Mouse (Mus musculus) neural tube, embryonic 13.5 days (tissue): ENCODE data around the gene Plpp2. TPM values are rescaled to one million over a fixed set of nuclear protein-coding genes. Genes with fewer than 3 reads are reported as not detected.

Experiments used
- ATAC-seq: fragments of 200-750 bp; cut with Nextera tagmentation; 2 replicates; pipeline ENCODE4 v1.8.0; 2017; ENCODE audit warnings: low read depth, mild to moderate bottlenecking, moderate TSS enrichment, moderate library complexity
- H3K27ac ChIP-seq: fragments of 300-500 bp; sonication (generic); replicated peaks from 2 replicates; pipeline ENCODE4 v1.5.1; 2015; ENCODE audit warnings: moderate library complexity, mild to moderate bottlenecking, inconsistent platforms
- H3K27me3 ChIP-seq: fragments of 300-500 bp; sonication (generic); 2 replicates; pipeline ENCODE4 v1.6.1; 2015; ENCODE audit warnings: mild to moderate bottlenecking, inconsistent platforms
- H3K36me3 ChIP-seq: fragments of 300-500 bp; sonication (generic); 2 replicates; pipeline ENCODE4 v1.6.1; 2015; ENCODE audit warnings: mild to moderate bottlenecking, inconsistent platforms
- H3K4me1 ChIP-seq: fragments of 300-500 bp; sonication (generic); replicated peaks from 2 replicates; pipeline ENCODE4 v1.6.1; 2015; ENCODE audit warnings: inconsistent platforms
- H3K4me2 ChIP-seq: fragments of 300-500 bp; sonication (generic); 2 replicates; pipeline ENCODE4 v1.6.1; 2015; ENCODE audit warnings: inconsistent platforms, mild to moderate bottlenecking, moderate library complexity
- H3K4me3 ChIP-seq: fragments of 300-500 bp; sonication (generic); 2 replicates; pipeline ENCODE4 v1.5.1; 2015; ENCODE audit warnings: mild to moderate bottlenecking, inconsistent platforms
- H3K9ac ChIP-seq: fragments of 300-500 bp; sonication (generic); 2 replicates; pipeline ENCODE4 v1.6.1; 2015; ENCODE audit warnings: moderate library complexity, mild to moderate bottlenecking, inconsistent platforms
- H3K9me3 ChIP-seq: fragments of 300-500 bp; sonication (generic); 2 replicates; pipeline ENCODE4 v1.6.1; 2016; ENCODE audit warnings: inconsistent platforms
- WGBS: fragments of 180-500 bp; shearing (Covaris S2); methylation state at CpG from one replicate; pipeline ENCODE4 v1.1.7; 2015; 5-methylcytosine and 5-hydroxymethylcytosine counted together
- polyA plus RNA-seq: library from polyadenylated mRNA; unstranded; fragments of >200 nt; fragmentation: Nextera tagmentation; extraction: Ambion mirVana; gene quantifications from 2 replicates; pipeline ENCODE4 v1.2.1, GENCODE M21; 2015

Gene Plpp2
- 15.4 and 17.5 TPM in 2 replicates for polyA plus RNA-seq

DNA sequence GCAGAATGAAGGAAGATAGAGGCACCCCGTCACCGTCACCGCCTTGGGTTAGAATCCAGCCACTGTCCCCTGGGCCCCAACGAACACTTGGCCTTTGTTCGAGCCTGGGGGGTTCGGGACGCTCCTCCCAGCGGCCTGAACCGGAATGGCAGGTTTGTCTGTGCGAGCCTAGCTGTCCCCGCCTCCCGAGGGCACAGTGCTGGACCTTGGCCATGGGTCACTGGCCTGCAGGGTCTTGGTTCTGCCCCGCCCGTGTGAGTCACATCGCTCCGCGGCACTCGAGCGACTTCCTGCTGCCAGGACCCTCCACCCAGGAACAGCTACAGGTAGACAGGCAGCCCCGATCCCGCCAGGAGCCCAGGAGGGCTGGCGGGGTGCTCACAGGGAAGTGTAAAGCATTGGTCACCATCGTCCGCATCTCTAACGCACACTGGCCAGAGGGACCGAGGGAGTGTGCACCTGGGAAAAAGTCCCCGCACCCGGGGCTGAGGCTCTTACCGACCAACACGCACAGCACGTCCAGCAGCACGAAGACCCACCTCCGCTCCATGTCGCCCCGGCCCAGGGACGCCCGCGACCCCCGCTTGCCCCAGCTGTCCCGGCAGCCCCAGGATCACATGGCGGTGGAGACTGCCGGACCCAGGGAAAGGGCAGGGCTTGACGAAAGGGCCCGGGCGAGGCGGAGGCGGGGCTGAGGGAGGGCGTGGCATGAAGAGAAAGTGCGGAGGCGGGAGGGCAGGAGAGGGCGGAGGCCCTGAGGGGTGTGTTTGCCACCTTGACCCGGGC is at the start of gene Plpp2:
Gene Plpp2 (minus strand): TSS at position 671 of the 786 bp plus-strand sequence.
- H3K9ac ChIP-seq = peak within 1 kb of the TSS; percentile 70
- ATAC-seq = peak; percentile 68
- no peaks in the 10 kb centered on the region for H3K9me3 ChIP-seq
- H3K4me2 ChIP-seq = peak within 1 kb of the TSS; percentile 96
- peaks cover 6% of the 10 kb centered on the region for H3K36me3 ChIP-seq
- under 1% methylated on average over 52 of the region's 52 CpGs for WGBS
- peaks cover 16% of the 10 kb centered on the region for H3K4me1 ChIP-seq
- H3K27me3 ChIP-seq = peaks cover 8% of the 10 kb centered on the region
- peak within 1 kb of the TSS; percentile 50 for H3K4me3 ChIP-seq
- H3K27ac ChIP-seq = no peak within 1 kb of the TSS

GRCm38 (mm10) chr10:79581501-79581900 is 47.9 kb upstream of the Plpp2 start:
- H3K36me3 ChIP-seq = no peaks in the 10 kb centered on the region
- 91% methylated on average over 8 of the region's 8 CpGs for WGBS

GRCm38 (mm10) chr10:79580811-79581210 is 47.2 kb upstream of the Plpp2 start:
- ATAC-seq = no peak
- 43% methylated on average over 6 of the region's 6 CpGs for WGBS

More at GRCm38 (mm10) chr10:79581501-79581900, 47.9 kb upstream of the Plpp2 start:
- no peak overlapping the region for H3K4me3 ChIP-seq
- no peaks in the 10 kb centered on the region for H3K4me1 ChIP-seq
- no peak overlapping the region for H3K9ac ChIP-seq
- no peaks in the 10 kb centered on the region for H3K9me3 ChIP-seq
- ATAC-seq = no peak
- H3K4me2 ChIP-seq = no peak overlapping the region
- H3K27me3 ChIP-seq = no peaks in the 10 kb centered on the region
- no peak overlapping the region for H3K27ac ChIP-seq

GRCm38 (mm10) chr10:79580356-79580755 is 46.8 kb upstream of the Plpp2 start:
- no peaks in the 10 kb centered on the region for H3K4me1 ChIP-seq
- no peak overlapping the region for H3K4me2 ChIP-seq
- H3K4me3 ChIP-seq = no peak overlapping the region
- no peaks in the 10 kb centered on the region for H3K9me3 ChIP-seq
- 69% methylated on average over 7 of the region's 7 CpGs for WGBS
- H3K27me3 ChIP-seq = no peaks in the 10 kb centered on the region
- no peaks in the 10 kb centered on the region for H3K36me3 ChIP-seq
- ATAC-seq = no peak
- H3K27ac ChIP-seq = no peak overlapping the region
- no peak overlapping the region for H3K9ac ChIP-seq

More at GRCm38 (mm10) chr10:79580811-79581210, 47.2 kb upstream of the Plpp2 start:
- Histone ChIP-seq H3K4me3 (no peak overlapping the region), H3K4me2 (no peak overlapping the region), H3K9me3 (no peaks in the 10 kb centered on the region), H3K4me1 (no peaks in the 10 kb centered on the region), H3K27me3 (no peaks in the 10 kb centered on the region), H3K9ac (no peak overlapping the region), H3K27ac (no peak overlapping the region), H3K36me3 (no peaks in the 10 kb centered on the region)

GRCm38 (mm10) chr10:79579781-79580180 is 46.2 kb upstream of the Plpp2 start:
- WGBS = 81% methylated on average over 12 of the region's 12 CpGs

GRCm38 (mm10) chr10:79578891-79579290 is 45.3 kb upstream of the Plpp2 start:
- no peaks in the 10 kb centered on the region for H3K9me3 ChIP-seq
- no peak overlapping the region for H3K27ac ChIP-seq
- H3K9ac ChIP-seq = no peak overlapping the region
- no peaks in the 10 kb centered on the region for H3K36me3 ChIP-seq
- no peaks in the 10 kb centered on the region for H3K4me1 ChIP-seq
- 82% methylated on average over 7 of the region's 7 CpGs for WGBS
- no peaks in the 10 kb centered on the region for H3K27me3 ChIP-seq
- no peak overlapping the region for H3K4me2 ChIP-seq
- H3K4me3 ChIP-seq = no peak overlapping the region
- no peak for ATAC-seq

More at GRCm38 (mm10) chr10:79579781-79580180, 46.2 kb upstream of the Plpp2 start:
- Histone ChIP-seq H3K9ac (no peak overlapping the region), H3K27ac (no peak overlapping the region), H3K27me3 (no peaks in the 10 kb centered on the region), H3K9me3 (no peaks in the 10 kb centered on the region), H3K4me2 (no peak overlapping the region), H3K4me1 (no peaks in the 10 kb centered on the region), H3K4me3 (no peak overlapping the region), H3K36me3 (no peaks in the 10 kb centered on the region)
- ATAC-seq = no peak

- Histone ChIP-seq H3K4me3 (no peak overlapping the region), H3K27ac (no peak overlapping the region), H3K27me3 (no peaks in the 10 kb centered on the region), H3K36me3 (no peaks in the 10 kb centered on the region), H3K4me1 (no peaks in the 10 kb centered on the region), H3K9ac (no peak overlapping the region), H3K4me2 (no peak overlapping the region), H3K9me3 (no peaks in the 10 kb centered on the region)
- ATAC-seq = no peak
- 70% methylated on average over 9 of the region's 9 CpGs for WGBS
These were observed 44.7 kb upstream of the Plpp2 start for GRCm38 (mm10) chr10:79578276-79578675.

DNA sequence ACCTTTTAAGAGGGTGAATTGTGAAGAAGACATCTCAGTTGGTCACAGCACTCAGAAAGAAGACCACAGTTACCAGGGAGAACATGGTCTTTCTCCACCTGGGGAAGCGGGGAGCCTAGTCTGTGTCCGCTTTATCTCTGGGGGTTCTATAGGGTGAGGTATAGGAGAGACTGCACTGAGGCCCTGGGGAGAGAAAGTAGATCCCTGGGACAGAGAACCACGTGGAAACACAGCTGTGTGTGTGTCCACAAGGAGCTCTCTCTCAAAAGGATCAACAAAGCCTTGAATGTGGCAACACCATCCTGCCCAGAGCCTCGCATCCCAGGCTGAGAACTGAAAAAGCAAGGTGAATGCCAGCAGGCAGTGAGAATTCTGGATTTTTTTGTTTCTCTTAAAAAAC is 43.8 kb upstream of the Plpp2 start:
- ATAC-seq = no peak
- 72% methylated on average over 4 of the region's 4 CpGs for WGBS

GRCm38 (mm10) chr10:79575754-79576153 is 42.2 kb upstream of the Plpp2 start:
- Histone ChIP-seq H3K9ac (no peak overlapping the region), H3K4me3 (no peak overlapping the region), H3K4me1 (no peaks in the 10 kb centered on the region), H3K4me2 (no peak overlapping the region), H3K27ac (no peak overlapping the region), H3K36me3 (no peaks in the 10 kb centered on the region), H3K27me3 (no peaks in the 10 kb centered on the region), H3K9me3 (no peaks in the 10 kb centered on the region)
- WGBS = 78% methylated on average over 6 of the region's 6 CpGs
- ATAC-seq = no peak

More for the DNA sequence above, 43.8 kb upstream of the Plpp2 start:
- Histone ChIP-seq H3K9ac (no peak overlapping the region), H3K27me3 (no peaks in the 10 kb centered on the region), H3K4me2 (no peak overlapping the region), H3K9me3 (no peaks in the 10 kb centered on the region), H3K4me1 (no peaks in the 10 kb centered on the region), H3K36me3 (no peaks in the 10 kb centered on the region), H3K4me3 (no peak overlapping the region), H3K27ac (no peak overlapping the region)

DNA sequence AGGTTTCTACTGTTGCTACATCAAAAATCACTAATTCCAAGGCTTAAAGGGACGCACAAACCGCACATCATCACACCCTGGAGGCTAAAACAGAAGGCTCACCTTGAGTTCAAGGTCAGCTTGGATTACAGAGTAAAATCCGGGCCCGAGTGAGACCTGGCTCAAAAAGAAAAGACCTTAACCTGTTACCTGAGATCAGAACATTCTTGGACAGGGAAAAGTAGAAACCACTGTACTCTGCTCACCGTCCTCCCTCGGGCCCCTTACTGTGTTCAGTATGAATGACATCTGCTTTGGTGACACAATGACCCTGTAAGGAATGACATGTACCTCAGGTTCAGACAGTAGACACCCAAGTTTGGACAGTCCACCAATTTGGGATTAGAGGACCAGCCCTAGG is 41.2 kb upstream of the Plpp2 start:
- WGBS = 92% methylated on average over 6 of the region's 6 CpGs
- Histone ChIP-seq H3K27me3 (no peaks in the 10 kb centered on the region), H3K4me1 (no peaks in the 10 kb centered on the region), H3K4me3 (no peak overlapping the region), H3K27ac (no peak overlapping the region), H3K9ac (no peak overlapping the region), H3K9me3 (no peaks in the 10 kb centered on the region), H3K4me2 (no peak overlapping the region), H3K36me3 (no peaks in the 10 kb centered on the region)
- no peak for ATAC-seq

DNA sequence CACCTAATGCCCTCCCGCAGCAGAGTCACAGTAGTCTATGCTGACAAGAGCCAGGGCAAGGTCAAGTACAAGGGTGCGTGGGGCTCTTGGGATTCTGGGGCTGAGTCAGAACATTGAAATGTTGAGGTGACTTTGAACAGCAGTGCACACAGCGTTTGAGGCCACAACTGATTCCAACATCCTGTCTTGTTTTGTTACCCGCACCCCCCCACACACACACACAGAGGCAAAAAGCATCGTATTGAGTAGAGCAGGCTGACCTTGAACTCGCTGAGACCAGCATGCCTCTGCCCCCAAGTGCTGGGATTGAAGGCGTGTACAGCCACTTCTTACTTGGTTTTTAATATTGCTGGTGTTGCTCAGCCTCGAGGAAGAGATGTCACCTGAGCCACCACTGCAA is 40.8 kb upstream of the Plpp2 start:
- no peak overlapping the region for H3K4me3 ChIP-seq
- H3K27me3 ChIP-seq = no peaks in the 10 kb centered on the region
- H3K9ac ChIP-seq = no peak overlapping the region
- H3K4me2 ChIP-seq = no peak overlapping the region
- H3K27ac ChIP-seq = no peak overlapping the region
- no peaks in the 10 kb centered on the region for H3K36me3 ChIP-seq
- H3K4me1 ChIP-seq = no peaks in the 10 kb centered on the region
- H3K9me3 ChIP-seq = no peaks in the 10 kb centered on the region
- WGBS = 85% methylated on average over 8 of the region's 8 CpGs
- no peak for ATAC-seq

DNA sequence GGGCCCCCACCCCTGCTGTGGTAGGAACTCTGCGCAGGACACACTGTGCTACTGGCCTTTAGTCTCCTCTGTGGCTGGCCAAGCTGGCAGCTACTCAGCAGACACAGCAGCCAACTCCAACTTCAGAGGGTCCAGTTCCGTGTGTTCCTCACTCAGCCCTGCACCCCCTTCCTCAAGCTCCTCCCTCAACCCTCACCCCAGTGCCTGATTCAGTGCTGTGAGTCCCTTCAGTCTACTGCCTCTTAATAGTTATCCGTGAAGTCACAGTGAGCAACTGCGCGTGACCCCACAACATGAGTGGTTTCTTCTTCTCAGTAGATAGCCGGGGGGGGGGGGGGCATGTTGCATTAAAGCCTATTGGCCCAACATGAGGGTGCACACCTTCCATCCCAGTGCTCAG is 40.0 kb upstream of the Plpp2 start:
- Histone ChIP-seq H3K9ac (no peak overlapping the region), H3K9me3 (no peaks in the 10 kb centered on the region), H3K4me1 (no peaks in the 10 kb centered on the region), H3K27me3 (no peaks in the 10 kb centered on the region), H3K4me2 (no peak overlapping the region), H3K27ac (no peak overlapping the region), H3K4me3 (no peak overlapping the region), H3K36me3 (no peaks in the 10 kb centered on the region)
- WGBS = 87% methylated on average over 6 of the region's 6 CpGs
- no peak for ATAC-seq

- WGBS = 88% methylated on average over 2 of the region's 2 CpGs
- no peak overlapping the region for H3K27ac ChIP-seq
- H3K4me3 ChIP-seq = no peak overlapping the region
- no peak overlapping the region for H3K9ac ChIP-seq
- no peaks in the 10 kb centered on the region for H3K4me1 ChIP-seq
- peaks cover 4% of the 10 kb centered on the region; the same call in 1 of the 2 replicates for H3K9me3 ChIP-seq
- no peak for ATAC-seq
- H3K4me2 ChIP-seq = no peak overlapping the region
- H3K27me3 ChIP-seq = no peaks in the 10 kb centered on the region
- H3K36me3 ChIP-seq = no peaks in the 10 kb centered on the region
These were observed 37.7 kb upstream of the Plpp2 start for GRCm38 (mm10) chr10:79571314-79571713.
